Mouse (Mus musculus) adipocyte (in vitro differentiated cells): ENCODE results near the gene Amer2.
"Not testable (repeated sequence)": the region's sequence is repeated elsewhere in the genome, so short reads cannot be mapped to it uniquely, and the experiment has no call there.

Experiments used
- DNase-seq: peaks from one replicate; pipeline ENCODE4 v3.0.0-alpha.2; 2016; ENCODE audit warnings: low spot score

Gene Amer2

DNA sequence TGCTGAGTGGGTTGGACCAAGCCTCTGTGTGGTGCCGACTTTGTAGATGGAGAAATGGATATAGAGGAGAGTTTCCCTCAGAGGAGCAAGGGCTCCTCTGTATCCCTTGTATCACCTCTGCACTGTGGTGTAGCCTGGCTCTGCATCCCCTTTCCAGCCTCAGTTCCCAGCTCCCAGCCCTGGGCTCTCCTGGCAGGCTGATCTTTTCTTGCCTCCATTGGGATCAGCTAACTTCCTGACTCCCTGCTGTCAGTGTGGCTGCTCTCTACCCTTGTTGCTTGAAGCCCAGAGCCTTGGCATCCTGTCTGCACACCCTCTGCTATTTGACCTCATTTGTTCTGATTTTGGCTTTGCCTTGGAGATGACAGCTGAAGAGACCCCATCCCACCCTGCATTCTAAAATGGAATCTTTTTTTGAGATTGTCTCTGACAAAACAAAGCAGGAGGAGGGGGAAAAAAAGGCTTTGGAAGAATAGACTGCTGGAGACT is at the start of gene Amer2:
Amer2 (plus strand) TSS at position 439 of the 489 bp plus-strand sequence.
- no peak for DNase-seq

DNA sequence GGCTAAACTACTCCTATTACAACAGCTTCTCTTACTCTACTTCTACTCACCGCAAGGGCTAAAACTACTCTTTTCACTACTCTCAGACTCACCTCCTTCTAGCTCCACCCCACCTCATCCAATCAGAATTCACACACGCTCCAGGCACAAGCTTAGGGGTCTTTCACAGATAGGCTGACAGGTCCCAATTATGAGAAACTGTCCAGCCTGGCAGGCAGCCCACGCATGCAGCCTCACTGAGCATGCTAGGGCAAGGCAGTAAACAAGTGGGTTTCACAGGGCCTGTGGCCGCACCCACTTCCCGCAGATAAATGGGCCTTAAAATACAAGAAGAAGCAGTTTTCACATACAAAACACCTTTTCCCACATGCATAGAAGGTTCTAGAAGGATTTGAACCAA is 33.1 kb upstream of the Amer2 start:
- not testable (repeated sequence) for DNase-seq

DNA sequence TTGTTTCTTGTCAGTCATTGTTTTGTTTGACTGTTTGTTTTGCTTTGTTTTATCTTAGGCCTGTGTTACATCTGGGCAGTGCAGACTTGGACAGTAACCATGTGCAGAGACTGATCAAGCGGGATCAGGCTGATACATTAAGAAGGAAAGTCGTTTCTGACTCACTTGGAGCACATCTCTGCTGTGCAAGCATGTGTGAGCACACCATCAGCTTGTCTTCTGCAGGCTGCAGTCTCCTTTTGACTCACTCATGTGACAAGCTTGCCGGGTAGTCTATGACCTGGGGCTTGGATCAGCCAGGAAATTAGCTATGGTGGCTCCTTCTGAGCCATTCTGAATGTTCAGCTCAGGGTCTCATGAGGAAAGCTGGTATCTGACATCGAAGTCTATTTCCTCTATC is 32.5 kb upstream of the Amer2 start:
- DNase-seq = no peak

DNA sequence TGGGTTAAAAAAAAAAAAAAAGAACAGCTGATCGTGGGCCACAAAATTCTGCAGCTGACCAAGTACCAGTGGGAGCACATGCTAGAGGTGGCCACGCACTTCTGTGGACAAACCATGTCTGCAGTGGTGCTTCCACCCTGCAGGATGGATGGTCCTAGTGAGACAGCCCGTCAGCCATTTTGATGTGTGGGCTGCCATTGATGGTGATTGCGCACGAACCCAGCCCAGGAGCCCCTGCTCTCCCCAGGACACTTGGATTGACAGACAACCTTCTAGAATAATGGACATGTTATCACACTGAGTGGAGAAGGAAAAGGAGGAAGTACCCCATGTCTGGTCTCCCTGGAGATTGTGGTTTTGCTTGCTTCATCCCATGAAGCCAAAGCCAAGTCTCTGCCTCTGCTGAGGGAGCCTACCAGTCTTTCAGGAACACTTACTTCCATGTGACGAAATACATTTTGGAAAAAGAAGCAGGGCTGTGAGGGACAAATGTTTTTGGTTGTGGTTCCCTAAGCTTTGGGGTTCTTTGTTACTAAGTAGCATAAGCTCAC is 27.7 kb upstream of the Amer2 start:
- no peak for DNase-seq

DNA sequence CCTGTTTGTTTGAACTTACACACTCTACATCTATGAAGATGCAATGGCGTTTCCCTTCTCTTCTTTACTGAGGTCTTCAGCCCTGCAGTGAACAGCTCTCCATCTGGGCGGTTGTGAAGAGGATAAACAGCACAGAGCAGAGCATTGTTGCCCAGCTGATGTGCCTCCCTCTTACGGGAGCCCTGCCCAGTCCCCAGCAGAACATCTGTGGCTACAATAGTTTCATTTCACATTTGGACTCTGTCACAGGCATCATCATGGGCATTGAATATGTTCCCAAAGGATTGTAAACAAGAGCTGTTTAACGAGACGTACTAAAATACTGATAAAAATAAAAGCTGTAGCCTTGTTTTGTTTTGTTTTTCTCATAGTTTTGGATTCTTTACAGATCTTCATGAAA is 14.7 kb upstream of the Amer2 start:
- DNase-seq = no peak

DNA sequence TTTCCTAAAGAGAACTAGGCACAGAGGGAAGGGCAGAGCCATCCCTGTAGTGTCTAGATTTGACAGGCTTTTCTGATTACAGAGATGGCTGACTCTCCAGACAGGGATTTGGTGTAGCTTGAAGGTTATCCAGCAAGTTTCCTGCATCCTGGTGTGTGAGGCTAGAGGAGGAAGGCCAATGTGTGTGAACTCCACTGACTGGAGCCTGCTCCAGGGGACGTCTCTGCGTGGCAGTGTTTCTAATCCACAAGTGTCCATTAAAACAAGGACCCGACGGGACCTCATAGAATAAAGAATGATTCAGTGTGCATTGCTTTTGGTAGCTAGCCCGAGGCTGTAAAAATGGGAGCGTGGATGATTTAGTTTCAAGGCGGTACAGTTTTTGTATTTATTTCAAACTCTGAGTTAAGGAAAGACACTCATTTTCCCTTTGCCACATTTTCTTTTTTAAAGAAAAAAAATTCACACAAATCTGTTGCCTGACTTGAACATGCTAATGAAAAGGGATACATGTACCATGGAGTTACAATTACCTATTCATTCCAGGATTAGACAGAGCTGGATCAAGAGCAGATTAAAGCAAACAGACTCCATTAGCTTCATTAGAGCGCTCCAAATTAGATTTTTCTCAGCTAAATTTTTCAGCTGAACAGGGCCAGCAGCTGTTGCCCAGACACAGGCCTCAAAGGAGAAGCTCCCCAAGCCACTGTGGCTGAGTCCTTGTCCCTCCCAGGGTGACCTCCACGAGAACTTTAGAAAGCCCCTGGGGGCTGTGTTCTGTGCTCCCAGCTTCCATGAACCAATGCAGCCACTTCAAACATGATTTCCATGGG is 11.5 kb upstream of the Amer2 start:
- no peak for DNase-seq

DNA sequence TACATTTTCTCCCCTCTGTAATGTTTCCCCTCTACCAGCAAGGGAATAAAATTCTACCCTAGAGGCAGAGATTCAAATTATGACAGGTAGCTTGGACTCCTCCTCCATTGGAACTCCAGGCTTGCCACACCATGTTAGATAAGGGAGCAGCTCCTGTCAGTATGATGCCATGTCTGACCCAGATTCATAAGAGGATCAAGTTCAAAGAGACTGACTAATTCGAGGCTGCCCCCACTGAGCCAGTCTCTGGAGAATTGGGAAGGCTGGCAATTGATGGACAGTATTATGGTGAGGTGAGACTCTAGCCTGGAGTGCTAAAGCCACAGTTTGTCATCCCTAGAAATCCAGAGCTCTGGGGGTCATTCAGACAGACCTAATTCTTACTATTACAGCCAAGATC is 6.3 kb upstream of the Amer2 start:
- no peak for DNase-seq

DNA sequence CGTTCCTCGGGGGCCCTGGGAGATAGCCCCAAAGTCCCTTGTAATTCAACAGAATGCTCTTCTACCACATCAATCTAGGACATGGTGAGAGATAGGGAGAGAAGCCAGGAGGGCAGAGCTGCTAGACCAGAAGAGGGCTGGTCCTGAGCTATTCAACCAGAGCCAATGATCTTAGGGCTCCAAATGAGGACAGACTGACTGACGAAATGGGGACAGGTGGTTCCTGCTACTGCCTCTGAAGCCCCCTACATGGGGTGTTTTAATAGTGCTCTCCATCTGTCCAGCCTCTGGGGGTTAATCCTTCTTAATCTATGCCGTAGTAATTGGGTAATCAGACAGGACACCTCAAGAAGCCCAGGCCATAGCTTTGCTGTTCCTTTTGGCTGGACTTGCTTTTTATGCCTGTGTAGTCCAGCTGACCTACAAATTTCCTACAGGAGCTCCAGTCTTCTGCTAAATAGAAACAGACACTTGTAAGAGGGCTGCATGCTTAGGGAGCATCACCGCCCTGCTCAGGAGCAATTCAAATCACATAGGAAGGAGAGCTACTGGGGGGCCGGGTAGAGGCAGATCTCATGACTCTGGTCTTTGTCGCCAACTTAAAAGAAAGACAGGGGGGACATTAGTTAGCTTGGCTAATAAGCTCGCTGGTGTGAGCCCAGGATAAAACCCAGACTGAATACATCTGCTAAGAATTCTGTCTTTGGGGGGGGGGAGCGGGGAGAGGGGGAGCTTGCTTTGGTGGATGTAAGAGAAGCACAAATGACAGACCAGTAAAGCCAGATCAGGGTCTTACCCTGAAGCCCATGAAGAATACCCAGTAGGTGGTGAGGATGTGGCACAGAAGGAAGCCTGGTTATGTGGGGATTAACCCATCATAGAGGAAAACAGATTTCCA is 4.0 kb upstream of the Amer2 start:
- DNase-seq = no peak

DNA sequence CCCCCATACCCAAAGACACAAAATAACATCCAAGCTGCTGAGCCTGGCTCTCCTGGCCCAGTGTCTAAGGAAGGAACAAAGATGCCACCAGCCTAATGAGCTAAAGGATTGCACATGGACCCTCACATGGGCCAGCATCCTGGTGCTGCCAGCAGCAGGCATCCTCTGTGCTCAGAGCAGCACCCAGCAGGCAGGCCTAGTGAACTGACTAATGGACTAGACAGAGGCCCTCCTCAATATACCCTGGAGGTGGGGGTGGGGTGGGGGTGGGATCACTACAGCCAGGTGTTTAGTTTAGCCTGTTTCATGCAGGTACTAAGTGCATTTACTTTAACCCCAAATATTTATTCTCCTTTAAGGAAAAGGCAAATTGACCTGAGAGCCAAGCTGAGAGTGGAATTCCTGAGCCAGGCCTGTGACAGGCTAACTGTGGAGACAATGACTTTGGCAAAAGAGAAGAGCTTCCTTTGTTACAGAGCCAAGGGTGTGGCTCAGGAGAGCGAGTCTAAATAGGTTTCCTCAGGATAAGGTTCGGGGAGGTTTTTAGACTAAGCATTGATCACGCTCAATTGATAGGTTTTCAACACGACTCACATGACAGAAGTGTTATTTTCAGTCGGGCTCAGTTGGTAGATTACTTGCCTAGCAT is 3.3 kb upstream of the Amer2 start:
- DNase-seq = no peak

DNA sequence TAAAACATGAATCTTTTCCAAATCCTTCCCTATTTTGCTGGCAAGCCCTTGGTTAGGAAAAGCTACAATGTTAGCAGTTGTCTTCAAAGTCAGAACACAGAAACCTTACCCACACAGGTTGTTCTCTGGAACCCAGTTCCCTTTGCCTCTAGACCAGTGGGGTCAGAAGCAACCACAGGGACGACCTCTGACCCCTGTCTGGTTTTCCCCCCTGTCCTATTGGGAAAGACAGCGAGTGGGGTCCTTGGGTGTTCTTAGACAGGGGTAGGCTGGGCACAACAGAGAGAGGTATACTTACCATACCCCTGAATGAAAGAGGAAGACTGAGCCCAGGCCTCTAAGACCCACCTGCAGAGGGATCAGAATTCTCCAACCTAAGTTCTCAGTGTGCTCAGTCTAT is 4.0 kb downstream of the Amer2 start:
- no peak for DNase-seq

DNA sequence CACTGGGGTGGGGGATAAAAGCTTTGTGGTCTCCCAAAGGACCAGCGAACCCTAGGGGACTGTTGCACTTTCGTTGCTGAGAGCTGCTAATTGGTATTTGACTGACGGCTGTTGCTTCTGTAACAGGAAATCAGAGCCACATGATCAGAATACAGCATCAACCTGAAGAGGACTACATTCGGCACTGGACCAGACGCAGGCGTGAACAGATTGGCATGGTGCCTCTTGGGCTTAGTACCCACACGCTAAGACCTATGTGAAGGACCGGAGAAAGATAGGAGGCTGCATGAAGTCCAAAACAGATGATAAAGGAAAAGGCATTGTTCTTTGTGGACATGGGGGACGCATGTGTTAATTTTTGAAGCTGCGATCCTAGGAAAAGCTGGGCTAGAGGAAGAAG is 4.5 kb downstream of the Amer2 start:
- DNase-seq = no peak

DNA sequence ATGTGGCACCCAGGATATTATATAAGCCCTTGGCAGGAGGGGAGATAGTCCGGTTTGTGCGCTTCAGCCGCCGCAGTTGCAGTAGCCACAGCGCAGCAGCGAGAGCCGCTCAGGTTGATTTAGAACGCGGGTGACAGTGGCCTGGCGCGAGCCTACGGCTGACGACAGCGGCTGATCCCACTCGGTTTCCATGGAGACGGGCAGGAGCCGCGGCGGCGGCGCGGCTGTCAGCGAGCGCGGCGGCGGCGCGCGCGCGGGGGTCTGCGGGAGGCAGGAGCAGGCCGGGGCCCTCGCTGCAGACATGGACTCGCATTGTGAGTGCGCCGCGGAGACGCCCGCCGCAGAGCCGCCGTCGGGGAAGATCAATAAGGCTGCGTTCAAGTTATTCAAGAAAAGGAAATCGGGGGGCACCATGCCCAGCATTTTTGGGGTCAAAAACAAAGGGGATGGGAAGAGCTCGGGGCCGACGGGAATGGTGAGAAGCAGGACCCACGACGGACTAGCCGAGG is 5.1 kb downstream of the Amer2 start:
- DNase-seq = no peak

DNA sequence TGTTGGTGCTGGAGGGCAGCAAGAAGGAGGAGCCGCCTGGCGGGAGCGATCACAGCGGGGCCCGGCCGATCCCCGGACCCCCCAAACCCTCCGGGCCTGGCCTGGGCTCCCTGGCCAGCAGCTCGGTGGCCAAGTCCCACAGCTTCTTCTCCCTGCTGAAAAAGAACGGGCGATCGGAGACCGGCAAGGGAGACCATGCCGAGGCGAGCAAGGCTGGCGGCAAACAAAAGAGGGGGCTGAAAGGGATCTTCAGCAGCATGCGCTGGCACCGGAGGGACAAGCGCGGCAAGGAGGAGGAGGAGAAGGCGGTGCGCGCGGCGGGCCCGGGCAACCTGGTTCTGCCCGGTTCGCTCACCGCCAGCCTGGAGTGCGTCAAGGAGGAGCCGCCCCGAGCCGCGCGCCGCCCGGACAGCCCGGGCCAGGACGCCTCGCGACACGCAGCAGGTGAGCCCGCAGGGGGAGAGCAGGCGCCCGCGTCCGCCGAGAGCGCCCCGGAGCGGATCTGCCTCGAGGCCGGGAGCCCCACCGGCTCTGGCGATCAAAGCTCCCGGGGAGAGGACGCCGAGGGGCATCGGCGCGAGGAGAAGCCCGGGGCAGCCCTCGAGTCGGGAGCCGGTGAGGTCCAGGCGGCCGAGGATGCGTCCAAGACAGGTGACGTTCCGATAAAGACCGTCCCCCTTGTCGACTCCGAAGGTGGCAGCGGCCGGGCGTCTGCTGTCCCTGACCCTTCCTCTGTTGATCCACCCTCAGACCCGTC is 5.7 kb downstream of the Amer2 start:
- no peak for DNase-seq

DNA sequence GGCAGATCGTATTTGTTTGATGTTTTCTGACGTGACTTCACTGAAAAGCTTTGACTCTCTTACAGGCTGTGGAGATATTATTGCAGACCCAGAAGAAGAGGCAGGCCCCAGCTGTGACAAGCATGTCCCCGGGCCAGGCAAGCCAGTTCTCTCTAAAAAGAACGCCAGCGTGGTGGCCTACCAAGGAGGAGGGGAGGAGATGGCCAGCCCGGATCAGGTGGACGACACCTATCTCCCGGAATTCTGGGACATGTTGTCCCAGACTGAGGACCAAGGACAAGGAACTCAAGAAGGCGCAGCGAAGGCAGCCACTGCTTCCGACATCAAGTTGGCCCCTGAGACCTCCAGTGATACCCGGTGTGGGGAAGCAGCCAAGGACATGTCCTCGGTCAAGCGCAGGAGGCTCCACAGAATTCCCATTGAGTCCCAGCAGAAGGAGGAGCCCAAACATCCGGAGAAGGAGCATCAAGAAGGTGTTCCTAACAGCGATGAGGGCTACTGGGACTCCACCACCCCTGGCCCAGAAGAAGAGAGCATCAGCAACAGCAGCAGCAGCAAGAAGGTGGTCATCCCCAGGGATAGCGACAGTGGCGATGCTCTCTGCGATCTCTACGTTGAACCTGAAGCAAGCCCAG is 6.4 kb downstream of the Amer2 start:
- no peak for DNase-seq

DNA sequence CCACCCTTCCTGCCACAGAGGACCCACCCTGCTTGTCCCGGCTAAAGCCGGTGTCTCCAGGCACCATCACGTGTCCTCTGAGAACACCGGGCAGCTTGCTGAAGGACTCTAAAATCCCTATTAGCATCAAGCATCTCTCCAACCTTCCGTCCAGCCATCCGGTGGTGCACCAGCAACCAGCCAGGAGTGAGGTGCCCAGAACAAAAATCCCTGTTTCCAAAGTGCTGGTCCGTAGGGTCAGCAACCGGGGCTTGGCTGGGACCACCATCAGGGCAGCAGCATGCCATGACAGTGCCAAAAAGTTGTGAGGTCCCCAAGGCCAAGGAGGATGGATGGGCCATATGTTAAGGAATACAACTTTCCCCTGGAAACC is 6.9 kb downstream of the Amer2 start:
- DNase-seq = no peak

DNA sequence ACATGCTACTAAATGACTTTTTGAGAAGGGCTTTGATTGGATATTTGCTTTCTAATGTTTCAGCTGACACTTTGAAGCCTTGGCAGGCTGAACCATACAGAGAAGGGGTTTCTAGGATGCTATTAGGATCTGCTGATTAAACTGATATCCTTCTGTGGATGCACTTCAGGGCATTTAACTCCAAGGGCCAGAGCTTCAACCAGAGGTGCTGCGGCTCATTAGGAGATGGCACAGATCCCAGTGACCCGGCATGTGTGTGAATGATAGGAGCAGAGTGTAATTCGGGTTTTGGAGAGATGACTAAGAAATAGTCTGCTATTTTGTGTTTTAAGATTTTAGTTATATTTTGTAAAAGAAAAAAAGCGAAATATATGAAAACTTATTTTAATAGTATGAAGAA is 8.6 kb downstream of the Amer2 start:
- no peak for DNase-seq

DNA sequence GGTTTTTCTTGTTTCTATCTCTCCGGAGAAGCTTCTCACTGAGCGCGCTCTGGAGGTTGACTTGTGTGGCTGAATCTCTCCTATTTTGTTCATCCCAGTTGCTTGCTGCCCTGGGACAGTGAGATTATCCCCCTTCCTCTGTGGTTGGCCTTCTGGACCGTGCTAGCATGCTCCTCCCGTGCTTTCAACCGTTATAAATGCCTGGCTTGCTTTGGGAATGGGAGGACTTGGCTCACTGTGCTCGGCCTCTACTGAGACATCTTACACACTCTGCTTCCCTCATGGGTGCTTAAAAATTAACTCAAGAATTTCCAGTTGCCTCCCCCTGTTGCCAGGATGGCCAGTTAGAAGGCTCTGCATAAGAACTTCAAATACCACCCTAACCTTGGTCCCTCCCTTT is 10.8 kb downstream of the Amer2 start:
- no peak for DNase-seq

DNA sequence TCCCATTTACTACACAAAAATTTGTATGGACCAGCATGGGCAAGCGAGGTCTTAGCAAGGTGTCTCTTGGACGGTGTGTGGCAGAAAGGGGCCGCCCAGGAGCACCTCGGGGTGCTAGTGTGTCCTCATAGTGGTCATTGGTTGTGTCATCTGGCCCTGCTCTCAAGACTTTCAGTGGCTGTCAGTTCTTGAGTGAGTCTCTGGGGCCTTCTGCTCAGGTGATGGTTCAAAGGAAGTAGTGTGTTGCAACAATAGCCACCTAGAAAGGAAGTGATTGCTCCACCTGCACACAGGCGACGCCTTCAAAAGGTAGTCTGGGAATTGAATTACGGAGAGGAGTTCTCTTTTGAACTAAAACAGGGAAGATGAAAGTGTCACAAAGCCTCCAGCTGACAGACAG is 11.2 kb downstream of the Amer2 start:
- no peak for DNase-seq

DNA sequence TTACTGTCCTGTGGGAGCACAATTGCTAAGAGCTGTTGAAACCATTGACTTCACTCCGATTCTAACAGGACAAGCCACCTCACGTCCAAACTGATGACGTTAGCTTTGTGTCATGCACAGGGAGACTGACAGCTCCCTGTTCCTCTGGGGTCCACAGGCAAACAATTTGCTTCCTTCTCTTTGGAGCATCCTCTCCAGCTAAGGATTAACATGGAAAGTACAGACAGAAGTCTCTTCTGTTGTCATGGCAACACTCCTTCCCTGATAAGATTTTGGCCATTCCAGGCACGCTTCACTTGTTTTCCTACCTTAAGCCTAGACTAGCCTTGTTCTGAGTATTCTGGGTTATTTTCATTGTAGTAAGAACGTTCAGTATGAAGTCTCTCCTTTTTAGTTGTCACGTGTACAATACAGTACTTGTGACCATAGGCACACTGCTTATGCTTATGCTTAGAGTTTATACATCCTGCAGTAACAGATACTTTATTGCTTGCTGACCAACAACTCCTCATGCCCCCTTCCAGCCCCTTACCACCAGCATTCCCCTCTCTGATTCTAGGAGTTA is 12.1 kb downstream of the Amer2 start:
- no peak for DNase-seq
